Mouse (Mus musculus) heart, postnatal 0 days (tissue): ENCODE measurements around the gene Ralgps1.

Experiments
- CTCF ChIP-seq: IDR thresholded peaks from 2 replicates; pipeline ENCODE4 v1.5.1; 2016; ENCODE audit warnings: antibody characterized with exemption, control low read depth, low read depth
- EP300 ChIP-seq: IDR thresholded peaks from 2 replicates; pipeline ENCODE4 v1.6.1; 2016; ENCODE audit warnings: antibody characterized with exemption, low read depth

DNA sequence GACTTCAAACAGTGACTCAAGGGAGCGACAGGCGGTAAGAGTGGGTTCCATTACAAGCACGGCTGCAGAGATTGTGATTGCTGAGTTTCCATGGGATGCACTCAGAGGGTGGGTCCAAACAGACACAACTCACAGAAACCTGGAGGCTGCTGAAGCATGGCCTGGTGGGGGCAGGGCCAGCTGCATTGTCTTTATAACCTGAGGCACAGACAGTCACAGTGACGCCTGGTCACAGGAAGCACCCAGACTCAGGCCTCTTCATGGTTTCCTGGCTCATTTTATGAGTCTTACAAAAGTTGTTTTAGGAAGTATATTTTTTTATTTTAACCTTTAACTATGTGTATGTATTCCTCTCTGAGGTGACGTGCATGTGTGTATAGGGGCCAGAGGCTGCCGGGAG, 201.8 kb downstream of the Ralgps1 start:
- TF ChIP-seq EP300 (no peak), CTCF (no peak)
